Mouse (Mus musculus) natural killer cell, adult 2 months (primary cell): Measurements from ENCODE around the gene Cxcr2.

Experiments used
- DNase-seq, 2 experiments: peaks; one replicate each; pipeline ENCODE4 v3.0.0; 2022; ENCODE audit warnings: low spot score in 2 of 2

Gene Cxcr2

GRCm38 (mm10) chr1:74197726-74198470 lies 44.1 kb downstream of the Cxcr2 start:
- DNase-seq: no peak

- no peak for DNase-seq
These were observed 45.3 kb downstream of the Cxcr2 start for GRCm38 (mm10) chr1:74199046-74199445.

- DNase-seq: peak; percentile 17 to 38
These were observed 47.5 kb downstream of the Cxcr2 start for GRCm38 (mm10) chr1:74201048-74201844.

- DNase-seq: no peak
These were observed 49.7 kb downstream of the Cxcr2 start for GRCm38 (mm10) chr1:74203457-74203856.

- peak; percentile 12 to 39 for DNase-seq
These were observed 52.1 kb downstream of the Cxcr2 start for GRCm38 (mm10) chr1:74205881-74206280.

- no peak for DNase-seq
These were observed 52.9 kb downstream of the Cxcr2 start for GRCm38 (mm10) chr1:74206642-74207041.

GRCm38 (mm10) chr1:74207906-74208305 lies 54.1 kb downstream of the Cxcr2 start:
- no peak for DNase-seq

GRCm38 (mm10) chr1:74208941-74209340 lies 55.2 kb downstream of the Cxcr2 start:
- DNase-seq: no peak
